Mouse (Mus musculus) frontal cortex, postnatal 25 days (tissue): ENCODE data around the gene Ksr1.
A peak's percentile ranks its signal among the peaks of the same experiment; 100 is the strongest.

Experiments used
- DNase-seq, 2 experiments: peaks; one replicate each; pipeline ENCODE4 v3.0.0; 2022; ENCODE audit warnings: low spot score in 2 of 2

Ksr1 gene

DNA sequence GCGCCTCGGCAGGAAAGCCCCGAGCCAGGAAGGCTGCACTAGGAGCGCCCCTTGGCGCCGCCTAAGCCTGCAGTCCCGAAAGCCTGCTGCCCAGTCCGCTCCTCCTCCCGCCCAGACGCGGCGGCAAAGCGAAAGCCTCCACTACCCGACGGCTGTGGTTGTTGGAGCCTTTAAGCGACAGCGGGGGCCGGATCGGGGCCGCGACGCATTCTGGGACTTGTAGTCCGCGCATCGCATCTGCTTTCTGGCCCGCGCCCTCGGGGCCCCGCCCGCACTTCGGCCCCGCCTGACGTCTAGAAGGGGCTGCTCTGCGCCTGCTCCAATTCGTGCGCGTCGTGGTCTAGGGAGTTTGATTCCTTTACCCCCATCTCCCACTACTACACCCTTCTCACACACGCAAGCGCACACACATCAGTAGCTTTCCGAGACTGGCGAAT is at the start of gene Ksr1:
Gene Ksr1, minus strand, starts transcription at position 77 of the 437 bp plus-strand sequence.
- peak; percentile 94 to 95 for DNase-seq

DNA sequence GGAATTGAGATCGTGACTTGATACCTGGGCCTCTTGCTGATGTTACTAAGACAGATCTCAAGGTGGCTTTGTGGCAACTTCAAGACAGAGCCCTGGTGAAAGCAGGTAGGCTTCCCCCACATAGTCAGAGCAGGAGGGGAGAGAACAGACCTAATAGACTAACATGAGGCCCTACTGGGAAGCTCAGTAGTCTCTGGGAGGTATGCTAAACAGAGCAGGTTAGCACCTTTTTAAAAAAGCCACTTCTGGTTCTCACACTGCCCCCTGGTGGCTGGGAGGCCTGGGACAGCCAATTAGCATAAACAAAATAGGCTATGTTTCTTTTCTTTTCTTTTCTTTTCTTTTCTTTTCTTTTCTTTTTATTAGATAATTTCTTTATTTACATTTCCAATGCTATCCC is 46.0 kb upstream of the Ksr1 start:
- no peak for DNase-seq

DNA sequence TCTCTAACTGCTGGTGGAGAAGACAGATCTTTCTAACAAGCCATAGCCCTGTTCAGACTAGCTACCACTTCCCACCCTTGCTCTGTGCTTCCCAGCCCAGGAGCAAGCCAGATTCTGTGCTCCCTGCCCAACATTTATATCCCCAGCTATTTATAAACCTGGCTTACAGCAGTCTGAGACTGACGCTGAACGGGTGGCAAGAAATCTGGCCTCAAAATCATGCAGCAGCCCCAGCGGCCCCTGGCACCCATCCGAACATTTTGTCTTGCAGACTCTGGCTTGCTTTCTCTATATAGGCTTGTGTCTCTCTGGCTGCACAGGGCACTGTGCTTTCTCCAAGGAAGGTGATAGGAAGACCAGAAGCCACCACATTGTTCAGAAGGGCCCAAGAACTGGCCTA is 45.0 kb upstream of the Ksr1 start:
- no peak for DNase-seq

DNA sequence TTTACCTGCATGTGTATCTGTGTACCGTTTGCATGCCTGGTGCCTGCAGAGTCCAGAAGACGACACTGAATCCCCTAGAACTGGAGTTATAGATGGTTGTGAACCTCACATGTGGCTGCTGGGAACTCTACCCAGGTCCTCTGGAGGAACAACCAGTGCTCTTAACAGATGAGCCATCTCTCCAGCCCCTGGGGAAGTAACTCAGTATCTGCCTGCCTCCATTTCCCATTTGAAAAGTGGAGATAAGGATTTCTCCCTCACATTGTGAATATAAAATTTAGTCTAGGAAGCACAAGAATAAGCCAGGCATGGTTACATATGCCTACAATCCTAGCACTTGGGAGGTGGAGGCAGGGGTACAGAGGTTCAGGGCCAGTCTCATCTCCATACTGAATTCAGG is 44.0 kb upstream of the Ksr1 start:
- DNase-seq: no peak

DNA sequence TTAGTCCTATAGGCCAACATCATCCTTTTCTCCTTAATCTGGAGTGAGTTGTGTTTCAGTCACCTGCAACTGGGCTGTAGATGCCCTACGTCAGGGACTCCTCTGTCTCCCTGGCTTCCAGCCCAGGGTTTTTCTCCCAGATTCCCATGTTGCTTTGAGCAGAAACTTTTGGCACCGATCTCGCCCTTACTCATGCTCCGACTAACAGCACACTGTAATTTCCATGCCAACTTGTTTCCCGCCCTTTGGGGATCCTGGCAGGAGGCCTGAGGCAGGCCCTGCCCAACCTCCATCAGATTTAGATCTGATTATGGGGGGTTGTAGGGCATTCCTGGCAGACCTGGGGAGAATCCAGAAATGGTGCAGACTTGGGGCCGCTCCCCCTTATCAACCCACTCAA is 42.0 kb upstream of the Ksr1 start:
- peak in 1 of 2 experiments; percentile 37 for DNase-seq

DNA sequence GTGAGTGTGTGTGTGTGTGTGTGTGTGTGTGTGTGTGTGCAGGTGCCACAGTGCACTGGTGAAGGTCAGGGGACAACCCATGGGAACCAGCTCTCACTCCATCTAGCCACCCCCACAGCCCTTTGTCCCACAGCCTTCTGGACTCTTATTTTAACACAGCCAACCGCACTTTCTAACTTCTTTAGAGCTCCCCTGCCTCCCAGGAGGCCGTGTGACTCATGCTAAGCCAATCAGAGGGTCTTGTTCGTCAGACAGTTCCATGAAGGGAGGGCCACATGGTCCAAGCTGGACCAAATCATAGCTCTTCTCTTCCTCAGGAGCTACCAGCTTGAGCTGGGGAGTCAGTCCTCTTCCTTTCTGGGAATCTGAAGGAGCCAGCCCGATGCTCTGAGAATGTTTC is 41.1 kb upstream of the Ksr1 start:
- DNase-seq: no peak

DNA sequence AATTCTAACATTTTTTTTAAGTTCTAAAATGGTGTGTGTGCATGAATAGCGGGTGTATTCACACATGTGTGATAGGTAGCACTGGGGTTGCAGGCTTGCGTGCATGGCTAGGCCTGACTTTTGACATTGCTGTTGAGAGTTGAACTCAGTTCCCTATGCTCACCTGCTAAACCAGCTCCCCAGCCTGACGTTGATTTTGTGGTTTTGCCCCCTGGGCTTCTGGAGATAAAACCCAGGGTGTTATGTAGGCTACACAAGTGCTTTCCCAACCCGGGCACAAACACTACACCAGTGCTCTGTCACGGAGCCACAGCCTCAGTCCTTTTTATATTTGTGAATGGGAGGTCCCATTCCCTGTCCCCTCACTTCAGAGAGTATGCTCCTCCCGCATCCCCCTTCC is 39.5 kb upstream of the Ksr1 start:
- DNase-seq: no peak

DNA sequence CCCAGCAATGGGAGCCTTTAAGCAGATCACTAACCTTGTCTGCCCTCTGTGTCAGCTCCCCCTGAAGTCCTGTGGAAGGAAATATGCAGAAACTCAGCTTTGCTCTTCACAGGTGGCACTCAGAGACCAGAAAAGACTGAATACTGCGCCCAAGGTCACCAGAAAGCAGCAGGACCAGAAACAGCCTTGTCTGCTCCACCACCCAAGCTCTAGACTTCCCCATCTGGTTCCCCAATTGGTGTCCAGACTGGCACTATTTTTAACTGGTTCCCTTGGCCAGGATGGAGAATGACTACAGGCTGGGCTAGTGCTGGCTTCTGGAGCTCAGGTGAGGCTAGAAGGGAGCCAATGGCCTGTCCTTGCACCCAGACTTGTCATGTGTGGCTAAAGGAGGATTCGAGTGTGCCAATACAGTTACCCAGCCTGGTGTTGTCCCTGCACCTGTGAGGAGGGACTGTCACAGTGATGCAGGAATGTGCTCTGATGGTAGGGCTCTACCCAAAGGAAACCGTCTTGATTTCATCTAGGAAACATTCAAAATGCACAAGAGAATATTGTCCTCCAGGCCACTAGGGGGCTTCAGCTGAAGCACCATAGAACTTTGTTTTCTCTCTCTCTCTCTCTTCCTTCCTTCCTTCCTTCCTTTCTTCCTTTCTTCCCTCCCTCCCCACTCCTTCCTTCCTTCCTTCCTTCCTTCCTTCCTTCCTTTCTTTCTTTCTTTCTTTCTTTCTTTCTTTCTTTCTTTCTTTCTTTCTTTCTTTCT is 38.1 kb upstream of the Ksr1 start:
- DNase-seq: no peak

DNA sequence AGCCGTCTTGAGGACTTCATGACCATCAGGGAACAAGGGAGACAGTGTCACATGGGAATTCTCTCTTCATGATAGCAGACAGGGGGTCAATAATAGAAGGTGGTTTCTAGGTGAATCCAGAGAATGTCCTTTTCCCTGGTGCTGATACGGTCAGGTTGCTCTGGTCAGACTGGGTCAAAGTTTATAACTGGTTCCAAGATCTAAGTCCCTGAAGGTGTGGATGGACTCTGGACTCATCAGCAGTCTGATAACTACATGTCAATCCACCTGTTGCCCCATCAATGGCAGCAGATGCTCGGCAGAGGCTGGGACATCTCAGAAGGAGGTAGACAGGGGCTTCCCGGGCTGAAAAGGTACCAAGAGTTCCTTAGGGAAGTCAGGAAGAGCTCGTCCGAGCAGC is 37.2 kb upstream of the Ksr1 start:
- no peak for DNase-seq

DNA sequence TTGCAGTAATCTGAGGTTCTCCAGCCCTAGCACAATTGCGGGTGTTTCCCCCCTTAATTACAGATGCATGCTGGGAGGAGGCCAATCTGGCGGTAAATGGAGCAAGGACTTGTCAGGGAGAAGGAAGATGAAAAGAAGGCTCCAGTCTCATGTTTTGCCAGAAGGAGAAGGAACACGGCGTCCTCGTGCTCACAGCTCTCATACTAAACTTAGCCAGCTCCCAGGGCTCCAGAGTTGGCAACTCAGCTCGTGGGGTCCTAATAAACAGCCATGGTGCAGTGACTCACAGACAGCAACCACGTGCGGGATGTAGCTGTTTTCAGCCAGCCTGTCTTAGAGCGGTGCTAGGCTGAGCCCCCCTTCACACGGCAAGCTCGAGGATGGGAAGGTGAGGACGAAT is 36.7 kb upstream of the Ksr1 start:
- DNase-seq: peak; percentile 45

DNA sequence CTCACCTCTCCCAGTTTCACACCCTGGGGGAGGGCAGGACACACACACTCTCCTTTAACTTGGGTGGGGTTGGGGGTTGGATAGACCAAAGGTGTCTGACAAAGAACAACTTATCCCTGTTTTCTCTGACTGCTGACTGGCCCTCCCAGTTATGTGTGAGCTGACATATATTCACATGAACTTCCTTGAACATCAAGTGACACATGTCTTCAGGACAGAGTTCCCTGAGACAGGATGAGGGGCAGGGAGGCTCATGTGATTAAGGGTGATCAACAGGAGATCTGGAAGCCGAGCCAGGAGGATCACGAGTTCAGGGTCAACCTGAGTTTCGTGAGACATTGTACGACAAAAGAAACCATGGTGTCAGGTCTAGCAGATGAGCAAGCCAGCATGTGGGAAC is 35.7 kb upstream of the Ksr1 start:
- DNase-seq: no peak

DNA sequence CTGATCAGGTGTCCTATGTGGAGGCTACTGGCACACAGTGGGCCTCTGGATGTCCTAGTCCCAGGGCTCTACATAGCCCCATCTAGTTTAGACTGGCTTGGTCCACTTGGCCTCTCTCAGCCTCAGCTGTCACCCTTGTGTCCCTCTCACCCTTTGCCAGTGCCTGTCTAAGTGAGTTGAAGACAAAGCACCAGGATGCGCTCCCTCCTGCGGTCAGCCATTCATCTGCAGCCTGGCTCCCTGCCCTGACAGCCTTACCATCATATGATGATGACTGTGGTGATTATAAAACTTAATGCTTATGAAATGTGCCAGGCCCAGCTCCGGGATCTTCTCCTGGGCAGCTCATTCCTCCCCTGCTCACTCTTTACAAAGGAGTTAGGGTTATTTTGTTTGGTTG is 30.5 kb upstream of the Ksr1 start:
- no peak for DNase-seq

DNA sequence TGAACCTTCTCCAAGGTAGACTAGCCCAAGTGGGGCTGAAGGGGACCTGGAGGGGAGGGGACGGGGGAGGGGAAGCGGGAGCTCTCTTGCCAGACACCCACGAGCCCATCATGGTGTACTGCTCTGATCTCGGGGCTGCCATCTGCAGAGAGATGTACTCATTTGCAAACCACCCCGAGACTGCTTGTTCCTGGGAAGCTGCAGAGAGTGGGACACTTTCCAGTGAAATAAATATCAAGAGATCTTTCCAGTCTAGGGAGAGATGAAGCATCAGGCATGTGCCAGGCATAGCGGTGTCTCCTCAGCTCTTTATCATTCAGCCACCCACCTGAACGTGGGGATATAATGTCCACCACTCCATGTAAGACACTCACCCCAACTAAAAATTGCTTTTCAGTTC is 25.8 kb upstream of the Ksr1 start:
- DNase-seq: no peak

DNA sequence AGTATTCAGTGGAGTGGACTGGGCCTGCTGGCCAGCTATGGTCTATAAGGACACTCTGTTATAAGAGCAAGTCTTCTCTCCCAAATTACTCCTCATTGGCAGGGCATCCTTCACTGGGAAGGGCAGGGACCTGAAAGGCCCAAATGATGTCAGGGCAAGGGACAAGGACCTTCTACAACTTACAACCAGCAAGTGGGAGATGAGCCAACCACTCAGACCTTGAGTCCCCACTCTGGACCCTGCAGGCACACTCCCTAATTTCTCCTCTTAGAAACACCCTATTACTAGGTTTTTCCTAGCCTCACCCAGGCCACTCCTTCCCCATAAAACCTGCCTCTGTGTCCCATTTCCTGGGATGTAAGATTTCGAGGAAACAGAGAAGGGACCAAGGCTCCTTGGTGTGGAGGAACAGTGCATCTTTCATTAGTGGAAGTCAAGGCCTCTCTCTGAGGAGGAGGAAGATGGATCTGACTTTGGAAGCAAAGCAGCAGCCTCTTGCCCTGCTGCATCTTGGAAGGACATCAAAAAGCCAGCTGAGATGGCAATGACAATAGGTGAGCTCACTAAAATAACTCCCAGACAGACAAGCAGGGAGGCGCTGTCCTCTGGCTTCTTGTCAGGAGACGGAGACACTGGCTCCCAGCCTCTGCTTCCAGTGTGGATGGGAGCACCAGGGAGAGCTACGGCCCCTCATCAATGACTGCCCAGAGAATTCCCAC is 20.5 kb upstream of the Ksr1 start:
- DNase-seq: no peak

DNA sequence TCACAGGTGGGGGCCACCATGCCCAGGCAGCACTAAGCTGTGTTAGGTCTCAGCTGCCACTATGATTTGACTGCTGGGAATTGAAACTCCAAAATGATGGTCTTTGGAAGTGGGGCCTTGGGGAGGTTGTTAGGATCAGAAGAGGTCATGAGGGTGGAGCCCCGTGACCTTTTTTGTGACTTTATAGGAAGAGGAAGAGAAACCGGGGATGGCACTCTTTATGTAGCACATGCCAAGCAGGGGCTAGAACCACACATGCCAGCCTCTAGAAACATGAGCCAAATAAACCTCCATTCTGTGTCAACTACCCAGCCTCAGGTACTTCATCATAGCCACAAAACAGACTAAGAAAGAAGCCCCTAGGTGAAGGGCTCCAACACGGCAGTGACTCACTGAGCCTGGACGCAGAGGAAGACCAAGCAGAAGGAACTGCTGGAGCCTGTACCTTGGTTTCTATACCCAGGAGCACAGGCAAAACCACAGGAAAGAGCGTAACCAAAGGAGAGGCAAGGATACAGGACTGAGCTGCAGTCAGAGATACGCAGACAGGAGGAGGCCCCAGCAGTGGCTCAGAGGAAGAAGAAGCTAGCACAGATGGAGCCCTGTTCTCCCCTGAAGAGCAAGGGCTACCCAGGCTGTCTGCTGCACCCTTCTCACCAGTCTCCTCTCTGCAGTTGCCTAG is 15.0 kb upstream of the Ksr1 start:
- no peak for DNase-seq

DNA sequence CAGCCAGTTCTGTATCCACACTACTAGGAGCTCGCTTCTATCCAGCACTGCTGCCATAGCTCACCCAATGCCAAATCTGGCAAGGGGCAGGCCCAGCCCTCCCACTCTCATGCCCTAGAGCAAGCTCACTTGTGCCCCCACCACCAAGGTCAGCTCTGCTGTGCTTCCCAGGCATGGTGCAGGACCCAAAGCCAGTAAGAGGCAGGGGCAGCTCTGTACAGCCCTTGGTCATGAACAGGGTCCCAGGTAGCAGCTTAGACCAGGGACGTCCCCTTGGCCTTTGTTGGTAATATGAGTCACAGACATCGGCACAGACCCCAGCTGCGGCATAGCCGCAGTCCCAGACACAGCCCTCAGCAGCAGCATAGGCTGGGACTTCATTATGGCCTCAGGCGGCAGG is 13.9 kb upstream of the Ksr1 start:
- DNase-seq: no peak

DNA sequence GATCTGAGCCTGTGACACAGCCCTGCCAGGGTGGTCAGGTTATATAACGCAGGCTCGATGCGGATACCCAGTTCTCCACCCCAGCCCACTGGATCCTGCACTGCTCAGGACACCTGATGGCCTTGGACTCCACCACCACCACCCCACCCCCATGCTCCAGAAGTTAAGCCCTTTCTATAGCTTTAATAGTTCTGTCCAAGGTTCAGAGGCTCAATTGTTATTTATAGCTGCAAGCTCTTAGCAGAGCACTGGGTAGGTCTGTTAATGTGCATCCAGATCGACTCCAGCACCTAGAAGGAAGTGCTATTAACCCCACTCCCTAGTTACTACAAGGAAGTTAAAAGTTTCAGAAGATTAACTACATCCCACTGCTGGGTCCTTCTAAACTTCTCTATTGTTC is 11.5 kb upstream of the Ksr1 start:
- no peak for DNase-seq

DNA sequence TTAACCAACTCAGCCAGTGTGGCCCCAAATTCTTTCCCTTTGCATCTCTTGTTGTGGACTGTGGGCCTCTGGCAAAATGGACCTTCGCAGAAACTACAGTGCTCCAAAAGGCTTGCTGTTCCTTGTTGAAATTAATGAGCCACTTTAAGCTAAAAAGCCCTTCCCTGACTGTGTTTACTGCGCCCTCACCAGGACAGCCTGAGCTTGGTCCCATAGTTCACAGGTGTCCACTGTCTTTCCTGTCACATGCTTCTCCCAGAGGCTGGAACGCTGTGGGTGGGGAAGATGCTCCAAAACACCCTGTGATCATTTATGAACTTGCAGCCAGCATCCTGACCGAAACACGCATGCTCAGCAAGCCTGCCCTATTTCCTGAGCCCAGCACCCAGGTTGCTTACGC is 9.1 kb upstream of the Ksr1 start:
- no peak for DNase-seq

DNA sequence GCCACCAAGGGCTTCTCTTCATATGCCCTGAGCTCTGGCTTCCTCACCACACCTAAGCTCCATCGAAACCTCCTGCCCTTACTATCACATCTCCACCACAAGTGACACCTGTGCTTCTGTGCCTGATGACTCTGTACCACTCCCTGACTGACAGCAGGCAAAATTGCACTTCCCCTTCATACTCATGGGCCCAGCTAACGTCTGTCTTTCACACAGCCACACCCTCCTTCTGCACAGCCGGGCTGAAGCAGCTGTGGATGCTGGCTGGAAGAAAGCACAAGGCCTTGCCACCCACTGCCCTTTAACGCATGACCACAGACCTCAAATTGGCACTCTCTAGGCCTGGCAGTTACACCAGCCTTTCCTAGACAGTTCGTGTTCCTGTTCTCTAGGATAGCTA is 6.5 kb upstream of the Ksr1 start:
- DNase-seq: no peak

DNA sequence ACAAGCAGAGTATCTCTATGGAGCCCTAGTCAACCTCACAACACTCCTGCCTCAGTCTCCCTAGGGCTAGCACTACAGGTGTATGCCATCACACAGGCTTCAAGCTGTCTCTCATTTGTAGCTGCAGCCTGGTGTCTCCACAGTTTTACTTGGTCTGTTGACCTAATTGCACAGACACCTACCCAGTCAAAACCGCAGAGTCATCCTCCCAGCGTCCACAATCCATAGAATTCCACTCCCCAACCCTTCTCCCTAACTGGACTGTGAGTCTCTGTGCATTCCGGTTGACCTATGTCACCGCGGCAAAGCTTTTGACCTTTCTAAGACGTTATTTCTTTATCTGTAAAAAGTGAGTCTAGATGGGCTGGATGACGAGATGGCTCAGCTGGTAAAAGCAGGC is 5.7 kb upstream of the Ksr1 start:
- no peak for DNase-seq

DNA sequence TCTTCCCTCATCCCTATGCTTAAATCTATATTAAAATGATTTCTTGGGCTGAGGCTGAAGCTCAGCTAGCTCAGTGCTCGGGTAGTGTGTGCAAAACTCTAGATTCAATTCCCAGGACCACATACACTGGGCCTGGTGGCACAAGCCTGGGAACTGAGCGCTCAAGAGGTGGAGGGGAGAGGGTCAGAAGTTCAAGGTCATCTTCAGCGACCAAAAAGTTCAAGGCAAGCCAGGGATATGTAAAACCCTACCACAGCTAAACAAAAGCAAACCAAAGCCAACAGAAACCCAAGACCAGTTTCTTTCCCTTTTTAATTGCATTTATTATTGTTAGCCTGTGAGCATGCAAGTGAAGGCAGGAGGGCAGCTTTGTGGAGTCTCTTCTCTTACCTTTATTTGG is 4.1 kb upstream of the Ksr1 start:
- DNase-seq: no peak

DNA sequence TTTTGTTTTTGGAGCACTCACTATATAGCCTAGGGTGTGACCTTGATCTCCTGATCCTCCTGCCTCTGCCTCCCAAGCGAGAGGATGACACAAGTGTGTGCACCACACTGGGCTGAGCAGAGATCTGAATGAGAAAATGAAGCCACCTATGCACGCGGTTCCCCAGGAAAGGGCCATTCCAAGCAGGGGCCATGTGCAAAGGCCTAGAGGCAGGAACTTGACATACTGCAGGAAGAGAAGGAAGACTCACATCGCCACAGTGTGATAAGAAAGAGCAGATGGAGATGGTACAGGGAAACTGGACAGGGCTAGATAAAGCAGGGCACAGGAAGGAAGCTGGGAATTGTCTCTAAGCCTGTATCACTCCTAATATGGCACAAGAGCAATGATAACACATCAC is 3.1 kb upstream of the Ksr1 start:
- DNase-seq: no peak

DNA sequence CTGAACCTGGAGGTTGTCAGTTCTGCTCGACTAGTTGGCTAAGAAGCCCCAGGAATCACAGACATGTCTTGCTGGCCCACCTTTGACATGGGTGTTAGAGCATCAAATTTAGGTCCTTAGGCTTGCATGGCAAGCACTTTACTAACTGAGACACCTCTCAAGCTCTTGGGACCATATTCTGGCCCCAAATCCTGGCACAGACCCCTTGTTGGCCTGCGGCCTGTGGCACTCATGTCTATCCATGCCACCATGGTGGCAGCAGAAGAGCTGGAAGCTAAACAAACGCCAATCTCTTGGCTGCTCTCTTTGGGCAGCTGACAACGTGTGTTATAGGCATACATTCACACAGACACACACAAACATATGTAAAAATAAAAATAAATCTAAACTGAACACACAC is 2.6 kb upstream of the Ksr1 start:
- DNase-seq: no peak
